Mouse (Mus musculus) megakaryocyte, adult 5-6 weeks (primary cell): Measurements from ENCODE around the gene B4galt4. TPM values are rescaled to one million over a fixed set of nuclear protein-coding genes. Genes with fewer than 3 reads are reported as not detected.
"Not testable (repeated sequence)": the region's sequence is repeated elsewhere in the genome, so short reads cannot be mapped to it uniquely, and the experiment has no call there.

Source experiments
- ATAC-seq: 2 replicates; pipeline ENCODE4 v1.8.0; 2016; ENCODE audit warnings: mild to moderate bottlenecking, inconsistent platforms; ENCODE audit not compliant: poor library complexity, severe bottlenecking
- total RNA-seq, 2 experiments: library from RNA; stranded (forward) in 1 of 2; stranded (reverse) in 1 of 2; fragments of 153-499, 151-499 nt in 1 of 2; fragments of 221-1000, 200-1000 nt in 1 of 2; gene quantifications; 2 replicates each; pipeline versions ENCODE4 v1.2.3 to v1.2.4; 2015 to 2017

B4galt4 gene
- total RNA-seq, 2 experiments from 2014 or later = 12.2 to 26.2 TPM

DNA sequence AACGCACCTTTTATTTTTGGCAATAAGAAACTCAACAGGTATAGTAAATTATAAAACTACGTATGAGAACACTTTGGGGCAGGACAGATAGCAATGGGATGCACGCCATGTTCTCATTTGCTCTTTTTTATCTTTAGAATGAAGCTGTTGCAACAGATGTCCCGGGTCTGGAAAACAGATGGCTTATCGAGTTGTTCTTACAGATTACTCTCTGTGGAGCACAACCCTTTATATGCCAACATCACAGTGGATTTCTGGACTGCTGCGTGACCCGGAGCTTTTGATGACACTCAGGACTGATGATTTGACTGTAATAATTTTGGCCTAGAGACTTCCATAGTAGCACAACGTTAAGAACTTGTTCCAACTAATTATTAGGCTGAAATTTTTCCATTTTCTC is 25.7 kb downstream of the B4galt4 start:
- no peak for ATAC-seq

DNA sequence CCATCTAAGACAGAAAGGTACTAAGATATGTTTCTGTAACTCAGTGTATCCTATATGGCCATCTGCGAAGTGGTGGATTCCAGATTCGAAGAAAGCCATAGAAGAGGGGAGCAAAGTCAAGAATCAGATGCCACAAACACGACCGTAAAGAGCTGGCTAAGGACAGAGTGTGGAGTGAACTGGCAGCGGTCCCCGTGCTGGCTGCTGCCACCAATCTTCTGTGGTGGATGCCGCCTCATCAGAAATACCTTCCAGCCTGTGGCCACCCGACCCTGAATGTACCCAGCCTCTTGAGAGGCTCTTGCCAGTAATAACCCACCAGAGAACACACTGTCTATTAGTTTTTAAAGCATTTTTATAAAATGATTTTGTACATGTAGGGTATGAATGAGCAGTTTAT is 26.3 kb downstream of the B4galt4 start:
- no peak for ATAC-seq

DNA sequence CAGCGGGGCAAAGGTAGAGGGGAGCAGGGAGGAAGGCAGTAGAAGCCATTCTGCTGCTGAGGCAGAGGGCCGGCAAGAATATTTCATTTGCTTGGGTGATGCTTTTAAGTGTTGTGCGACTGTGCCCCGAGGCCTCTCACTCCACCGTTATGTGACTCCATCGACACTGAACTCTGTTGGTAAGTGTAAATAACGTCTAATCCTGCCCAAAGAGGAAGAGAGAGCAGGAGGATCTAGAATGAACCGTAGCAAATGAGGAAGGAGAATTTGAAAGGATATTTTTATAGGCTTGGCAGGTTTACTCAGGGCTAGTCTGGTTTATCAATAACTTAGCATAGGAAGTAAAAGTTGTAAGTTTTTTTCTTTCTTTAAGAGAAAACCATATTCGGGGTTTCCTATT is 27.5 kb downstream of the B4galt4 start:
- ATAC-seq = peak; percentile 69

DNA sequence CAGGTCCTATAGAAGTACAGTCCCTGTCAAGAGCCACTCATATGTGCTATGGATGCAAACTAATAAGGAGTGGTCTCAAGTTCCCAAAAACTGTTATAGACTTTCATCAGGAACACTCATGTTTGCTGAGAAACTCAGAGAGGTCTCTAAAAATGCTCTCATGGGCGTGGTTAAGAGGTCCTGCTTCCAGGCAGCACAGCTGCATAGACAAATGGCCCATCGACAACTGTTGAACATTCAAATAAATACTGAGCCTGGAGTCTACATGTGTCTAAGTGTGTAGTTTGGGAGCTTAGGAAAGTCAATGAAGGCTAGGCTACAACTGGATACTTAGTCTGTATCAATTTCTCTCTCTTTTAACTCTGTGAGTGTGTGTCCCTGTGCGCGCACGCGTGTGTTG is 29.1 kb downstream of the B4galt4 start:
- ATAC-seq = no peak

DNA sequence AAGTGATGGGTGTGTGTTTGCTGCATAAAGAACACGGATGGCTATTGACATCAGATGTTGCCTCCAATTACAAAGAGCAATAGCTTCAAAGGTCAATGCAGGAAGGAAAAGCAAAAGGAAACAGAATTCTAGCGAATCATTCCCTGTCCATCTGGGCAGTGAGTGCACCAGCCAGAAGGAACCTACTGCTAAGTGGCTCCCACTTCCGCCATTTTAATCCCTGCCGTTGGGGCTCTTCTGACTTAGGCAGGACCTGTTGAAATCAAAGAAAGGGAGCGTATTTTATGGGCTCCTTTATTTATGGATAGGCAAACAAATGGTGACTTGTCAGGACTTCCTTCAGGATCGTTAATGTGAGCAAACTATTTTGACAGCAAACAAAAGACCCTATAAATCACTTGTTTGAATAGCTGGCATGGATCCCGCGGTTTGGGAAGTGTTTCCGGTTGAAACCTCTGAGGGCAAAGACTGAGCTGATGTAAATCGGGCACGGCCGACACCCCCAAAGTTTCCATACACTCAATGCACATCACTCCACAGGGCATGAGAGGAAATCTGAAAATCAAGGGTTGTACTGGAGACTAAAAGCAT is 30.9 kb downstream of the B4galt4 start:
- ATAC-seq = no peak

DNA sequence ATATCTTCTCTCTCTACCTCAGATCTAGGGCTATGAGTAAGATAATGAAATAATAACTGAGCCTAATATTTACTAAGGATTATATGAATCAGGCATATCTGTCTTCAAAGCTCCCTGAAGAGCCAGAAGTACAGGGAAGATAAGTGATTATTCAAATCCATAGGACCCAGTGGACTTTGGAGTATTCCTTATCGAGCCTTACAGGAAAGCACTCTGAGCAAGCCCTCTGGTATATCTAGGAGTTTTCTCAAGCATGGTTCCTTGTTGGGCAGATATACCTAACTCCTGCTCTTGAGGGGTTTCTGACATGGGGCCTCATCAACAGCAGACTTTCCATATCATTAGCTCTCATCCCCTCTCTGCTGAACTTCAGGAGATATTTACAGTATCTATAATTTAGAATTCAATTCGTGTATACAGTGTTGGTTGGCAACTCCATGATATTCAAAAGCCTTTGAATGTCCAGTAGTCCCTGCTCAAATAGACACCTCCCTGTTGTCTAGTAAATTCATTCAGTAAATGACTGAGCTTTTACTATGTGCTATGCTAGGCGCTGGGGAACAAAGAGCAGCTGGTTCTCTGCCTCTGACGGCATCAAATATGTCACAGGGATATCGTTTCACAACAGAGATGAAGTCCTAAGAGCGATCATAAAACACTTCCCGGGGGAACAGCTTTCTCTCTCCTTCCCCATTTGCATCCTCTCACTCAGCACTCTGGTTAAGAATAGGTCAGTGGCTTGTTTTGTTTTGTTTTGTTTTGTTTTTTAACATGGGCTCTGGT is 33.1 kb downstream of the B4galt4 start:
- ATAC-seq = no peak

DNA sequence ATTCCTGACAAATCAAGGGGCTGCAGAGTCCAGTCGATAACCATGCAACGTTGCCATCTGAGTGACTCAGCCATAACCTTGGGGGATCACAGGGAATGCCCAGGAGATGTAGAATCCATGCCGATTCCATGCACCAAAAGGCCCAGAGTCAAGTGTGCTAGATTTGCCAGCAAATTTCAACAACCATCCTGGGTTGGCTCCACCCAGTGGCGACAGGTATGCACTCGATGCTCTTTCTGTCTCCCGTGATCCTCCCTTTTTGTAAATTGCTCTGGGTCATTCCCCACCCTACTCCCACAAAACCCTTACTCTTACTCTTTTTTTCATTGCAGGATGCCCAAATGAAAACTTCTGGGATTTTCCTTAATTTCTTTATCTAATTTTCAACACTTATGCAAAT is 34.3 kb downstream of the B4galt4 start:
- ATAC-seq = no peak

DNA sequence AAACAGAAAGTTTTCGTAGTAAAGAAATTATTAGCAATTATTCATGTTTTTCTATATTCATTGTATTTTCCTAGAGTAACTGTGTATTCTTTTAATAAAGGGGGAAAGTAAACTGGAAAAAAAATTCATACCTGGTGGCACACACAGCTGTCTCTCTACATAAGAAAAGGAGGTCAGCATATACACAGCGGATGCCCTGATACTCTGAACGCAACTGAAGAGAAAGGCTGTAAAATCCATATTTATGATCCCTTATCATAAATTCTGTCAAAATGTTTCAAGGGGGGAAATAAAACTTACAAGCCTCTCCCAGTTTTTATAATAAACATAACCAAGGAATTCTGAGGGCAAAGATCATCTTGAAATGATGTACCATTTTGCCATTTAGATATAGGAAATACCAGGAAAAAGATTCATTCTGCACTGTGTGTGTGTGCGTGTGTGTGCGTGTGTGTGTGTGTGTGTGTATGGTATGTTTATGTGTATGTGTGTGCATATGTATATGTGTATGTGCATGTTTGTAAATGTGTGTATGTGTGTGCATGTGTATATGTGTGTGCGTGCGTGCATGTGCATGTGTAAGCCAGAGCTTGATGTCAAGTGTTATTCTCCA is 39.0 kb downstream of the B4galt4 start:
- ATAC-seq = no peak

DNA sequence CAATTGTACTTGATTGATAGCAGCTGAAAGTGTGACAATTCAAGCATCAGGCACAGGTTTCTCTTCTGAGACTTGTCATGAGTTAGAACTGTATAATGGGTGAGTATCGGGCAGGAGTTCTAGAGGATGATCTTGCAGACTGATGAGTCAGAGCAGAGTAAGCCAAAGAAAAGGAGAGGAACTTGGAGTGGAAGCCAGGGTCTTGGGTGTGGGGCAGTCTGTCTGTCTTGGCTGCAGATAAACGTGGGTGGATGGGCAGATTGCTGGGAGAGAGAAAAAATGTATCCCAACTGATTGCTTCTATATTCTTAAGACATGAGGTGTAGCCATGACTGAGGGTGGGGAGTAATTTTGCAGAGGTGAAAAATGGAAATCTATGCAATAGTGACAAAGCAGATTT is 39.9 kb downstream of the B4galt4 start:
- no peak for ATAC-seq

DNA sequence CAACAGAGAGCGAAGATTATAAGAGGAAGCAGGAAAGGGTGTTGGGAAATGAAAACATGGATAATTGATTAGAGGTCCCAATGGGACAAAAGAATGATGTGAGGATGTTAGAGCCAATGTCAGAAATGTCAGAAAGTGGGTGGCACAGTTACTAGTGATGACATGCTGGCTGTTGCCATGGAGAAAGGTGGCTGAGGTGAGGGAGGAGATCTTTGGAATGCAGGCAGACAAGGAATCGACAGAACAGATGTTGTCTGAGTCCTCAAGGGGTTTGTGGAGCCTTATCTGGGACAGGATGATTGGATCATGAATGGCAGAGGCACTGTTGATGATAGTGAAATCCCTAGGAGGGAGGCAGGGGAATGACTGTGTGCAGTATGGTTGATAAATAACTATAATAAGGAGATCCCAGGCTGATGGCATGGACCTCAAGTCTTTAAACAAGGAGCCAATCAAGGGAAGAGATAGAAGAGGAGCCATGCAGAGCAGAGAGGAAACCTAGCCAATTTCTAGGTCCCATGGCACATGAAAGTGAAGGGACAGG is 40.5 kb downstream of the B4galt4 start:
- ATAC-seq = no peak

DNA sequence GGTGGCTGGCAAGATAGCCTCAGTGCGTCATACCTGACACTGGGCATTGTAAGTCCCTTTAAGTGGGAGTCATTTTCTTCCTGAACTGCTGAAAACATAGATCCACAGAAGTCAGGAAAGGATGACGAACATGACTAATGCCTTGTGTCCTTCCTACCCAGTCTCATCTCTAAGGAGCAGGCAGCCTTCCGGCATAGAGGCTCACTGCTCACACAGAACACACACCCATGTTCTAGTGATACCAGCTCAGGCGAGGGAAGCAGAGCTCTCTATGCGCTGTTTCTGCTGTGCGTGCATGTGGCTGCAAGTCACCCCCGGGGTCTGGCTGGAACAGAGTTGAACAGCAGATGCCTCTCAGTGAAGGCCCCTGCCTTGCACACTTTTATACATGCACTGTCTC is 43.2 kb downstream of the B4galt4 start:
- ATAC-seq = no peak

DNA sequence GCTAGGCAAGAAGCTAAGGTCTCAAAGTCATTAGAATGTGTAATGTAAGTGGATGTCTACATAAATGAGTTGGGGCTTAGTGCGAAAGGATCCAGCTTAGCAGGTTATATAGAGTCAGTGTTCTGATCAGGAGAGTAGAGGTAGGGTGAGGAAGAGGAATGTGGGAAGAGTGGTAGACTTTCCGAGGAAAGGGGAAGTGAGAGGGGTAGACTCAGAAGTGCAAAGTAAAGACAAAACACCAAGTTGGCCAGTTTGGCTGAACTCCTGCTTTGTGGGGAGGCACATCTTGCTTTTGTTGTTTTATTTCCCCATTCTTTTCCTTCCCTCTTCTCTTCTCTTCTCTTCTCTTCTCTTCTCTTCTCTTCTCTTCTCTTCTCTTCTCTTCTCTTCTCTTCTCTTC is 47.0 kb downstream of the B4galt4 start:
- ATAC-seq = peak; percentile 72

DNA sequence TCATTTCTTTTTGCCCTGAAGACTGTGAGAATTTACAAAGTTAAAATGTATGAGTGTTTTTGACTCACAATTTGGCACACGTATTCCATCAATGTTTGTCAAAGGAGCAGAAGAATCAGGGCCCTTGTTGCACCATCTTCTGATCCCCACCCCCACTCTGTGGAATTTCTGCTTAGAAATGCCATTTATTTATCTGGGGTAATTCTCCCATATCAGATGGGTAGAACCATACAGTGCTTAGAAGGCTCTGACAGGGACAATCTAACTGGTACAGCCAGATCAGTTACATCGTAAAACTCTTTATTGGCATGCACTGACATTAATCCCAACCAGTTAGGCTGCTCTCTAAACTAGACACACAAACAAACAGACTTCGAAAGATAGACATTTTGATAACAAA is 47.9 kb downstream of the B4galt4 start:
- no peak for ATAC-seq

DNA sequence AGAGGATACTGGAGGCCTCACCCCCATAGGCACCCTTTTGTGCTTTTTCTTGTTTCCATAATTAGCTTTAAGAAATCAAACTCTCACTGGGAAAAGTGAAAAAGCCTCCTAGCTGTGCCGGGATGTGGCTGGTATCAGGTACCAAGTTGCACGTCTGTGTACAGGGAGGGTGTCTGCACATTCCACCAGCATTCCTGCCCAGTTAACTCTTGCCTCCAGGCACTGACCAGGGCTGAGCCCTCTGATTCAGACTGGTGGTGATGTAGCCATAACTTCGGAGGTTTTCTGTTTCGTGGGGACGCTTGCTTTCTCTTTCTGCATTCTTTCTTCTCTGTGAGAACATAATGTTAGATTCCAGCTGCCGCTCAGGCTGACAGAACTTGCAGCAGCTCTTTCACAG is 51.1 kb downstream of the B4galt4 start:
- ATAC-seq = no peak

DNA sequence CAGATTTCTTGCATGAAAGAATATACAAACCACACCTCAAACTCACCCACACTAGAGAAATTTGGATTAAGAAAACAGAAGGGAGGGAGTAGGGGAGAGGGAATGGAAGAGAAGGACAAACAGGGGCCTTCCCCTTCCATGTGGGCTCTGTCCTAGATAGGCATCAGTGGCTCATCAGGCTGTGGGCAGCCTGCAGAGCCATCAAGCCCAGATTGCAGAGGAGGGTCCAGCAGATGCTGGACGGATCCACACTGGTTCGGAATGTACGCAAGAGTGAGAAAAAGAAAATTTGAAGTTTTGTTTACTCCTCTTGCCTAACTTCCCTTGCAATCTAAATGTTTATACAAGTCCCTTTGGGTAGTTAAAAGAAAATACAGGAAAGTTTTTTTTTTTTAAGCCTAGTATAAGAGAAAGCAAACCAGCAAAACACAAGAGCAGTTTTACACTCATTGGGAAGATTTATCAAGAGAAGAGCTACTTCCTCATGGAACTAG is 56.9 kb downstream of the B4galt4 start:
- no peak for ATAC-seq

DNA sequence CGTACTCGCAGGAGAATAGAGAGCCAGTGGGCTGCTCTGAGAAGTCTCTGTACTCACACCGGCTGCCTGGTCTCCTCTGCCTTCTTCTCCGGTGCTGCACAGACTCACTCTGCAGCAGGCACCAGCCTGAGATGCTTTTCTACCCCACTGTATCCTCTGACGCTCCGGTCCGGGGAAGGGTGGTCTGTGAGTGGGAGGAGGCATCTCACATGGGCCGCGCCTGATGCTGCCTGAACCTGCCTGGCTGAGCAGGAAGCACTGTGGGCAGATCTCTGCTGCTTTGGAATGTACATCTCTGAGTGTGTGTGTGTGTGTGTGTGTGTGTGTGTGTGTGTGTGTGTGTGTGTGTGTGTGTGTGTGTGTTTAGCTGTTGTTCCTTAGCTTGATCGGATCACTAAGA is 58.0 kb downstream of the B4galt4 start, which contains the start of gene Upk1b:
Gene Upk1b, minus strand, starts transcription at position 238 of the 400 bp plus-strand sequence.
- peak; percentile 30; the same call in 1 of the 2 replicates for ATAC-seq

DNA sequence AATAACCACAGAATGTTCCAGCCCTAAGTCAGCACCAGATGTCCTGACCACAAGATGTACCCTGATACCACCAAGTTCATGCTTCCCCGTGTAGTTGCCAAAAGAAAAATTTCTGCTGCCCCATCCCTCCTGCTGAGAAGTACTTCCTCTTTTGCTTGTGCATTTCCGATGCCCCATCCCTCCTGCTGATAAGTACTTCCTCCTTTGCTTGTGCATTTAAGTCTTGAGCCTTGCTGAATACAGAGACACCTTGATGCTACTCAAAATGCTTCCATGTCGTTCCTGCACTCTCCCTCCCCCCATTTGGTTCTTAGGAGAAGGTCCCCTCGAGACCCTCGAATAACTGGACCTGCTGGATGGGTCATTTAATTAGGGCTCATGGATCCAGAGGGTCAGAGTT is 65.7 kb downstream of the B4galt4 start:
- ATAC-seq = not testable (repeated sequence)

DNA sequence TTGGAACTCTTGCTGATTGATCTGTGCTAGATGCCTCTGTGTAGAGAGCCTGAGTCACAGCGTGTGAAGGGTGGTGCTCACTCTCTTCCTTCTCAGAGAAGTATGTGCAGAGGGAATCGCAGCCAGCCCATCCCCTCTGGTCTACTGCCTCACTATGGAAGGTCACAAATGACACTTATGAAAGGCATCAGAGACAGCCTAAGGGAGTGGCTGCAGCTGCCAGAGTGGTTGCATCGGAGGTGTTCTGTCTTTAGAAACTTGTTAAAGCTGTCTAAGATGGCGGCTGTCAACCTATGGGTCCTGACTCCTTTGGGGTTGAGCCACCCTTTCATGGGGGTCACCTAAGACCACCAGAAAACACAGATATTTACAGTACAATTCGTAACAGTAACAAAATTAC is 68.1 kb downstream of the B4galt4 start:
- no peak for ATAC-seq

DNA sequence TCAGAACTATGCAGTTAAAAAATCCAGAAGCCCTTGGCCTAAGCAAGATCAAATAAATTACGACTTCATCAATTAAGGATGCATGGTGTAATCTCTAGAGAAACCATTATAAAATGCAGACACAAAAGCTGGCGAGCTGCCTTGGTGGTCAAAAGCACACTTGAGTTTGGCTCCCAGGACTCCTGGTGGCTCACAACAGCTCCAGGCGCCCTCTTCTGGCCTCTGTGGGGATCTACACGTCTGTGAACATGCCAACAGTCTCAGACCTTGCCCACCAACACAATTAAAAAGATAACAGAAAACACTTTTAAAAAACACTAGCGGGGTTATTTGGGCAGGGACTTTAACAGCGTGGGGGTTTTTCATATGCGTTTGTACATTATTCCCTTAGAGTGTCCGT is 70.5 kb downstream of the B4galt4 start:
- peak; percentile 88 for ATAC-seq
